Comparison of ENCODE assay signal across 22 mouse cellular contexts in the genomic region with DNA sequence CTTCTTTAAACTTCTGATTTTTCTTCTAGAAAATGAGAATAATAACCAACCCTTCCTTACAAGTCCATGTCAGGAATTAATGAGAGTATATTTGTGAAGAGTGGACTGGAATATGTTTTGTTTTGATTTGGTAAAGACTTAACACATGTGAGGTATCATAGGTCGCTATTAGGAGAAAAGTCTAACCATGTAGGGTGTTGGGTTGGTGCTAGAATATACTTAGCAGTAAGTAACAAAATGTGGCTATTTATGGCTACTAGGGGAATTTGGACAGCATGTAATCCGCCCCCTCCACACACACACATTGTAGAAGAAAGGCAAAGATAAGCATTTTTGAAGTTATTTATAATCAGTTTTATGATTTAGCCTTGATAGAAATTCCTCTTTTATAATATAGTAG.
DNase-seq lines count a peak whose midpoint lies in the region; ATAC-seq and TF ChIP-seq lines count a peak whose summit lies in the region.
"Had no signal": no experiment of that assay in that cellular context is flagged by ENCODE, and none has a peak within 500 bp of the region (broad histone marks: within the 10 kb centered on the region; RNA-seq: fewer than 3 reads in every experiment).

No protein-coding gene starts in this region.

- no peak for ATAC-seq in heart, embryonic 16.5 days (replicated peaks; ENCODE audit: extremely low read depth, insufficient read depth, low FRiP score)
- ATAC-seq in kidney, embryonic 16.5 days (ENCODE audit: low FRiP score, low TSS enrichment), result no peak
- ATAC-seq: forebrain, embryonic 16.5 days; midbrain, embryonic 13.5 days had no signal

- H3K79me2 ChIP-seq in CH12.LX (replicated peaks; ENCODE audit: control insufficient read depth, extremely low read depth, insufficient read depth, poor library complexity, severe bottlenecking) (no peaks in the 10 kb centered on the region), myocyte (ENCODE audit: control insufficient read depth, insufficient read depth) (no peaks in the 10 kb centered on the region)

- H3K4me1 ChIP-seq in heart, embryonic 16.5 days (ENCODE audit: control insufficient read depth, insufficient read depth, low read length), result peaks cover 42% of the 10 kb centered on the region
- H3K4me1 ChIP-seq in kidney, embryonic 16.5 days (ENCODE audit: insufficient read depth, low read length), result peaks cover 42% of the 10 kb centered on the region
- peaks cover 64 to 95% of the 10 kb centered on the region in 2 experiments for H3K4me1 ChIP-seq in CH12.LX (ENCODE audit: control insufficient read depth in 1 of 2, insufficient read depth in 2 of 2)

- no peak for DNase-seq in heart, postnatal 25 days (ENCODE audit: low spot score)
- no peak for DNase-seq in kidney, adult 18-20 months
- peak; percentile 55 for DNase-seq in CH12.LX (ENCODE audit: extremely low read depth)
- no peak for DNase-seq in layer of hippocampus, adult 18-20 months (ENCODE audit: low spot score in 2 of 2)
- DNase-seq: adrenal gland, adult 2 months; B cell, adult 2 months; cerebellum, adult 11-12 months; cerebellum, postnatal 10 days; gastrocnemius, postnatal 36 days; liver; thymus, postnatal 14 days had no signal

- H3K4me2 ChIP-seq in heart, embryonic 16.5 days (ENCODE audit: low read depth, low read length), result no peak overlapping the region
- H3K4me2 ChIP-seq in kidney, embryonic 16.5 days (replicated peaks; ENCODE audit: low read depth, low read length), result no peak overlapping the region
- H3K4me2 ChIP-seq in CH12.LX (ENCODE audit: insufficient read depth, low read depth, poor library complexity, severe bottlenecking) (no peak overlapping the region), myocyte (ENCODE audit: low read depth) (peak overlapping the region; percentile 5)
- H3K4me2 ChIP-seq: heart, embryonic 11.5 days; hindbrain, embryonic 15.5 days; liver, embryonic 15.5 days; midbrain, embryonic 13.5 days had no signal

- no peak overlapping the region for H3ac ChIP-seq in myocyte (ENCODE audit: control insufficient read depth, insufficient read length)

- H3K36me3 ChIP-seq in heart, embryonic 16.5 days (ENCODE audit: control insufficient read depth, insufficient read depth), result no peaks in the 10 kb centered on the region
- H3K36me3 ChIP-seq in kidney, embryonic 16.5 days (ENCODE audit: insufficient read depth, low read length), result no peaks in the 10 kb centered on the region
- H3K36me3 ChIP-seq in CH12.LX (replicated peaks in 1 of 2; ENCODE audit: control insufficient read depth in 1 of 2, insufficient read depth in 1 of 2, low read length in 1 of 2), result no peaks in the 10 kb centered on the region
- H3K36me3 ChIP-seq in myocyte (ENCODE audit: control insufficient read depth, insufficient read depth), result no peaks in the 10 kb centered on the region
- H3K36me3 ChIP-seq: forebrain, embryonic 10.5 days; hindbrain, embryonic 15.5 days; limb, embryonic 10.5 days; liver, embryonic 15.5 days; midbrain, embryonic 13.5 days had no signal

- no peak overlapping the region for H3K9ac ChIP-seq in heart, embryonic 16.5 days (ENCODE audit: low read length)
- no peak overlapping the region for H3K9ac ChIP-seq in kidney, embryonic 16.5 days (replicated peaks; ENCODE audit: low read length)
- 0 out of 2 replicates have a peak overlapping the region, but pooled peaks have one; percentile 18 for H3K9ac ChIP-seq in CH12.LX (ENCODE audit: insufficient read depth, low read depth)
- H3K9ac ChIP-seq: hindbrain, embryonic 15.5 days; liver, embryonic 15.5 days; midbrain, embryonic 13.5 days had no signal

- dilution Hi-C loops in CH12.LX (cut with MboI; ENCODE audit: extremely low pct_ligation_motif_present, extremely low pct_unique_long_range_greater_than_20kb, low sequenced_read_pairs), result no loop called here

- TF ChIP-seq RAD21 in CH12.LX (IDR thresholded peaks at IDR 0.05; ENCODE audit: low read depth, low read length), result no peak; the same call in 1 of the 2 replicates

- H3K9me3 ChIP-seq in heart, embryonic 16.5 days (replicated peaks; ENCODE audit: control insufficient read depth, low read length), result no peaks in the 10 kb centered on the region
- no peaks in the 10 kb centered on the region for H3K9me3 ChIP-seq in kidney, embryonic 16.5 days (ENCODE audit: low read length)
- no peaks in the 10 kb centered on the region for H3K9me3 ChIP-seq in CH12.LX (replicated peaks; ENCODE audit: low read length)
- H3K9me3 ChIP-seq: forebrain, embryonic 10.5 days; hindbrain, embryonic 15.5 days; limb, embryonic 10.5 days; liver, embryonic 15.5 days; megakaryocyte, embryonic 14.5 days; midbrain, embryonic 13.5 days had no signal

- TF ChIP-seq EP300 in CH12.LX (IDR thresholded peaks at IDR 0.05; ENCODE audit: low read length), result peak; percentile 48

- H3K27ac ChIP-seq in heart, embryonic 16.5 days (ENCODE audit: low read length), result peak overlapping the region; percentile 70; the same call in 1 of the 2 replicates
- peak overlapping the region; percentile 87 for H3K27ac ChIP-seq in kidney, embryonic 16.5 days (ENCODE audit: low read length)
- H3K27ac ChIP-seq in CH12.LX (ENCODE audit: insufficient read depth, low read depth), result peak overlapping the region; percentile 92; the same call in 1 of the 2 replicates
- H3K27ac ChIP-seq: hindbrain, embryonic 15.5 days; liver, embryonic 15.5 days; midbrain, embryonic 13.5 days had no signal

- H3K4me3 ChIP-seq in heart, embryonic 16.5 days (ENCODE audit: low read length), result no peak overlapping the region
- no peak overlapping the region for H3K4me3 ChIP-seq in kidney, embryonic 16.5 days (ENCODE audit: low read length)
- no peak overlapping the region for H3K4me3 ChIP-seq in CH12.LX (replicated peaks in 1 of 3; ENCODE audit: low read depth in 2 of 3, low read length in 2 of 3, poor library complexity in 1 of 3)
- H3K4me3 ChIP-seq in myocyte, result no peak overlapping the region
- H3K4me3 ChIP-seq: forebrain, embryonic 10.5 days; hindbrain, embryonic 15.5 days; limb, embryonic 10.5 days; liver, embryonic 15.5 days; megakaryocyte, embryonic 14.5 days; midbrain, embryonic 13.5 days had no signal

- in situ Hi-C loops in CH12.LX (cut with MboI; ENCODE audit: low pct_ligation_motif_present, low pct_unique_long_range_greater_than_20kb, low sequenced_read_pairs), result no loop called here

- no peak for TF ChIP-seq CTCF in CH12.LX (conservative IDR thresholded peaks at IDR 0.05 in 1 of 2, IDR thresholded peaks at IDR 0.05 in 1 of 2; ENCODE audit: low read depth in 2 of 2, low read length in 2 of 2)

- intact Hi-C loops in heart, postnatal 25 days (cut with DNase I), result no loop called here

- TF ChIP-seq POLR2A in CH12.LX (IDR thresholded peaks at IDR 0.05; ENCODE audit: low read depth, low read length) (no peak), myocyte (IDR thresholded peaks at IDR 0.05; ENCODE audit: insufficient read length, low read depth) (no peak)

- no peaks in the 10 kb centered on the region for H3K27me3 ChIP-seq in heart, embryonic 16.5 days (ENCODE audit: control insufficient read depth, insufficient read depth, low read length)
- no peaks in the 10 kb centered on the region for H3K27me3 ChIP-seq in kidney, embryonic 16.5 days (ENCODE audit: insufficient read depth, low read length)
- H3K27me3 ChIP-seq in CH12.LX (replicated peaks), result no peaks in the 10 kb centered on the region
- H3K27me3 ChIP-seq in myocyte (ENCODE audit: control insufficient read depth, insufficient read depth, insufficient read length), result no peaks in the 10 kb centered on the region
- H3K27me3 ChIP-seq: hindbrain, embryonic 15.5 days; liver, embryonic 15.5 days; midbrain, embryonic 13.5 days had no signal

- 35% methylated on average over 2 of the region's 2 CpGs for WGBS in heart, embryonic 16.5 days
- 74% methylated on average over 2 of the region's 2 CpGs for WGBS in kidney, embryonic 16.5 days

TF ChIP-seq in CH12.LX, 34 proteins besides CTCF, POLR2A, EP300 and RAD21 (continues in another document):
- TF ChIP-seq MEF2A (IDR thresholded peaks at IDR 0.05; ENCODE audit: borderline replicate concordance, low read depth, low read length) (peak; percentile 99), ZC3H11A (IDR thresholded peaks at IDR 0.05; ENCODE audit: low read depth, low read length) (no peak), UBTF (IDR thresholded peaks at IDR 0.05; ENCODE audit: low read depth, low read length) (no peak), USF2 (conservative IDR thresholded peaks at IDR 0.05; ENCODE audit: low read depth, low read length) (no peak), KAT2A (IDR thresholded peaks at IDR 0.05; ENCODE audit: insufficient replicate concordance, low read length) (no peak), MAZ (IDR thresholded peaks at IDR 0.05; ENCODE audit: low read depth, low read length) (peak; percentile 65; the same call in 1 of the 2 replicates), CHD1 (IDR thresholded peaks at IDR 0.05; ENCODE audit: low read depth, low read length) (peak; percentile 68; the same call in 1 of the 2 replicates), BHLHE40 (IDR thresholded peaks at IDR 0.05; ENCODE audit: low read depth, low read length) (peak; percentile 57), GABPA (IDR thresholded peaks at IDR 0.05; ENCODE audit: insufficient replicate concordance, low read depth, low read length) (no peak), MYC (IDR thresholded peaks at IDR 0.05; ENCODE audit: low read depth, low read length) (peak; percentile 71; the same call in 1 of the 2 replicates), IRF4 (IDR thresholded peaks at IDR 0.05; ENCODE audit: low read depth, low read length) (peak; percentile 34), TBP (conservative IDR thresholded peaks at IDR 0.05; ENCODE audit: low read depth, low read length) (no peak)

TF ChIP-seq in myocyte, 11 proteins besides CTCF, POLR2A, EP300 and RAD21:
- TF ChIP-seq E2F4 (IDR thresholded peaks at IDR 0.05; ENCODE audit: insufficient read depth), result no peak
- TF ChIP-seq SRF (IDR thresholded peaks at IDR 0.05; ENCODE audit: control insufficient read depth, insufficient read length, low read depth), result no peak
- TF ChIP-seq USF1 (IDR thresholded peaks at IDR 0.05; ENCODE audit: low read depth), result no peak
- TF ChIP-seq MAX (IDR thresholded peaks at IDR 0.05; ENCODE audit: low read depth), result no peak
TF ChIP-seq in myocyte: peak in this region for 0.
